Mouse (Mus musculus) cerebellum, postnatal 14 days (tissue): Measurements from ENCODE around the gene Cenpt.
A peak's percentile ranks its signal among the peaks of the same experiment; 100 is the strongest.

ENCODE experiments used
- DNase-seq, 2 experiments: peaks; one replicate each; pipeline ENCODE4 v3.0.0; 2021; ENCODE audit warnings: mixed read lengths in 2 of 2

Cenpt gene

GRCm38 (mm10) chr8:105853178-105853577 is at the start of gene Cenpt:
Cenpt (minus strand) TSS chr8:105853278.
- DNase-seq: no peak

- no peak for DNase-seq
Measured at GRCm38 (mm10) chr8:105900941-105901616, 48.0 kb upstream of the Cenpt start.

- peak; percentile 95 to 98 for DNase-seq
Measured at GRCm38 (mm10) chr8:105900180-105900940, 47.3 kb upstream of the Cenpt start, which contains the start of gene Pskh1. Pskh1 (plus strand) TSS chr8:105900441.

GRCm38 (mm10) chr8:105897801-105898480 is 44.9 kb upstream of the Cenpt start:
- no peak for DNase-seq

- DNase-seq: peak; percentile 49 to 62
Measured at GRCm38 (mm10) chr8:105893339-105893738, 40.3 kb upstream of the Cenpt start, which contains the start of gene Nrn1l. Nrn1l (plus strand) TSS chr8:105893567.

GRCm38 (mm10) chr8:105892432-105892831 is 39.4 kb upstream of the Cenpt start:
- peak; percentile 44 to 51 for DNase-seq

GRCm38 (mm10) chr8:105890870-105891269 is 37.8 kb upstream of the Cenpt start:
- DNase-seq: peak; percentile 50 to 54

- DNase-seq: peak; percentile 62 to 63
Measured at GRCm38 (mm10) chr8:105889756-105890465, 36.8 kb upstream of the Cenpt start.

- peak; percentile 91 to 94 for DNase-seq
Measured at GRCm38 (mm10) chr8:105880754-105881520, 27.9 kb upstream of the Cenpt start, which contains the start of gene Edc4. Edc4 (plus strand) TSS chr8:105880881.

GRCm38 (mm10) chr8:105874301-105874700 is 21.2 kb upstream of the Cenpt start:
- peak; percentile 44 to 61 for DNase-seq

GRCm38 (mm10) chr8:105866364-105867029 is 13.4 kb upstream of the Cenpt start:
- DNase-seq: no peak

GRCm38 (mm10) chr8:105861951-105862350 is 8.9 kb upstream of the Cenpt start:
- peak; percentile 33 to 35 for DNase-seq

- DNase-seq: peak; percentile 88 to 92
Measured at GRCm38 (mm10) chr8:105860143-105860981, 7.3 kb upstream of the Cenpt start, which contains the start of gene Nutf2. Nutf2 (plus strand) TSS chr8:105860580.

GRCm38 (mm10) chr8:105859314-105859713 is 6.2 kb upstream of the Cenpt start:
- no peak for DNase-seq

- no peak for DNase-seq
Measured at GRCm38 (mm10) chr8:105858495-105858894, 5.4 kb upstream of the Cenpt start.

- DNase-seq: no peak
Measured at GRCm38 (mm10) chr8:105856168-105856835, 3.2 kb upstream of the Cenpt start.

- peak; percentile 55 to 65 for DNase-seq
Measured at GRCm38 (mm10) chr8:105855248-105856167, 2.4 kb upstream of the Cenpt start.

GRCm38 (mm10) chr8:105854715-105855216 is 1.7 kb upstream of the Cenpt start, which contains the start of gene Thap11:
Thap11 (plus strand) TSS chr8:105855132.
- DNase-seq: peak; percentile 94 to 96
